Mouse (Mus musculus): ENCODE measurements around the gene Mapk12. TPM values are rescaled to one million over a fixed set of nuclear protein-coding genes. Genes with fewer than 3 reads are reported as not detected.

The Mapk12 gene
- polyA plus RNA-seq (2014; fragmentation: Illumina TruSeq; extraction: RNeasy Lipid Tissue Mini Kit (QIAGEN cat#74804)): not detected

DNA sequence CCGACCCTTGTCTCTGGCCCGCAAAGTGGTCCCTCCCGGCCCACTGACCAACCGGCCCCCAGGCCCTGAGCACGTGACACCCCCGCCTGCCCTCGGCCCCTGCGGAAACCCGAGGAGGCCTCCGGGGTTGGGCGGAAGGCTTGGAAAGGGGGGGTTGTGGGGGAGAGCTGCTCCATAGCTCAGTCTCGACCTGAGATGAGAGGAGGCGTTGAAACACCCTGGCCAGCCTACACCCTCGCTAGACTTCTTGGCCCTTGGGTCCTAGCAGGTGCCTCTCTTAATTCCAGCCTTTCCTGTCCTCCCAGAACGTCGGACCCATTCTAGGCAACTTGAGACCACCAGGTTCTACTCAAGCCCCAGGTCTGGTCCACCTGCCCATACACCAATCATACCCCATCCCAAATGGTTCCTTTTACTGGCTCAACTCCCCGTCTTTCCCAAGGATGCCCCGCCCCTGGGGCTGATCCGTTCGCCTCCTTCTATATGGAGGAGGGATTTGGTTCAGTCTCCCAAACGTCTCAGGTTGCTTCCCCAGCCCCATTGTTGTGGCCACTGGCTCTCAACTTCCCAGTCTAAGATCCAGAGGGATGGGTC lies at the start of gene Mapk12:
Gene Mapk12 (minus strand): TSS at position 45 of the 594 bp plus-strand sequence.

DNA sequence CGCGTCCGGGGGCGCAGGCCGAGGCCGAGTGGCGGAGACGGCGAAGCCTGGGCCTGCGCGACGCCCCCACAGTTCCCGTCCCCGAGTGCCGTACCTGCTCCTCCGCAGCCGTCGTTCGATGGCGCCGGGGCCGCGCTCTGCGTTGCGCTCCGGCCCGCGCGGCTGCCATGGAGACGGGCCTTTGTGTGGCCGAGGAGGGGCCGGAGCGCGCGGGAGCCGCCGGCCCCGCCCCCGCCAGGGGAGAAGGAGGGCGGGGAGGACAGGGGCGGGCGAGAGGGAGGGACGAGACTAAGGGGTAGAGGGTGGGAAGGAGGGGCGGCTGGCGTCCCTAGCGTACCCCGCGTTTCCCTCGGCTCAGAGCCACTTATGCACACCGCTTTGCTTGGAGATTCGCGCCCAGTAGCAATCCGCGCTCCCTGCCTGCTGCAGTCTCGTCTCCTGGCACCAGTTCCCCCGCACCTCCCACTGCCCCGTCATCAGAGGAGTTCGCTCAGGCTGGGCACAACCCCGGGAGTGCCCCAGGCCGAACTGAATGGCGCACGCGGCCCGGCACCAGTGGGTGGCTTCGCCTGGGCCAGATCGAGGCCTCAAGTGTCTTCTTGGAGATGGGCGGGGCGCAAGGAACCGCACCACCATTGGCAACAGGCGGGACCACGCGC lies 40.2 kb upstream of the Mapk12 start, which contains the start of gene Plxnb2:
Gene Plxnb2 (minus strand): TSS at position 218 of the 659 bp plus-strand sequence.

DNA sequence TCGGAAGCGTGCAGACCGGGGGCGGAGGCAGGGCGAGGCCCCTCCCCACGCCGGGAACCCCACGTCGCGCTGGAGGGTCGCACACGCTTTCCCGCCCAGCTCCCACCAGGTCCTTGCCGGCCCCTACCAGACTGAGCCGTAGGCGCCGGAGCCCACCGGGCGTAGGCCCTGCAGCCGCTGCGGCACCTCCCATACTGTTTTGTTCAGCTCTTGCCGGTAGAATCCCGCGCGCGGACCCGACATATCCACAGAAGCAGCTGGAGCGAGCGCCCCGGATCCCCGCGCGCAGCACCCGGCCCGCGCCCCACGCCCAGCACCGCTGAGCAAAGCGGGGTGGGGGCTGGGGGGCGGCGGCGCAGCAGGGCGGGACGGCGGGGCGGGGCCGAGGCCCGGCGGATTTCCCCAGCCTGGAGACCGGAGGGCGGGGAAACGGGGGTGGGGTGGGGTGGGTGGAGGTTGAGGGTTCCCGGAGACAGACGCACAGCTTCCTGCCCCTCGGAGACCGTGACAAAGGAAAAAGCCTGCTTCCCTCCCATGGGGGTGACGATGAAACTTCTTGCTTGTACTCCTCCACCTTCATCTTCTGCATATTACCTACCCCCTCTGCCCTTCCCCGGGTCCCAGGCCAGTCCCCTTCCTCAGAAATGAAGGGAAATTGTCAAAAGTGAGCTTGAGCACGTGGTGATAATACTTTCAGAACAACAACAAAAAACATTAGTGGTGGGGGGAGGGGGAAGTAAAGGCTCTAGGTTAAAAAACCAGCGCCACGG lies 9.0 kb upstream of the Mapk12 start, which contains the start of gene Mapk11:
Gene Mapk11 (minus strand): TSS at position 358 of the 770 bp plus-strand sequence.

GRCm38 (mm10) chr15:89128382-89129350 lies 11.8 kb downstream of the Mapk12 start, which contains the start of gene Hdac10:
Hdac10 (minus strand) TSS chr15:89128700.

GRCm38 (mm10) chr15:89122649-89123366 lies 17.7 kb downstream of the Mapk12 start, which contains the start of gene Tubgcp6:
Tubgcp6 (minus strand) TSS chr15:89123112.

GRCm38 (mm10) chr15:89088607-89089247 lies 51.8 kb downstream of the Mapk12 start, which contains the start of gene Selenoo:
Selenoo (plus strand) TSS chr15:89089084.

Other genes starting within 250 kb of the Mapk12 start
- not detected for gene Ttll8, start 186.3 kb downstream of the Mapk12 start, polyA plus RNA-seq (2014; fragmentation: Illumina TruSeq; extraction: RNeasy Lipid Tissue Mini Kit (QIAGEN cat#74804))
- gene Mlc1, start 161.7 kb downstream of the Mapk12 start, polyA plus RNA-seq (2014; fragmentation: Illumina TruSeq; extraction: RNeasy Lipid Tissue Mini Kit (QIAGEN cat#74804)): 0.57 TPM
- 0.74 TPM for gene Mov10l1, start 157.8 kb downstream of the Mapk12 start, polyA plus RNA-seq (2014; fragmentation: Illumina TruSeq; extraction: RNeasy Lipid Tissue Mini Kit (QIAGEN cat#74804))
- gene Panx2, start 81.0 kb downstream of the Mapk12 start, polyA plus RNA-seq (2014; fragmentation: Illumina TruSeq; extraction: RNeasy Lipid Tissue Mini Kit (QIAGEN cat#74804)): not detected
- 3.3 TPM for gene Trabd, start 65.6 kb downstream of the Mapk12 start, polyA plus RNA-seq (2014; fragmentation: Illumina TruSeq; extraction: RNeasy Lipid Tissue Mini Kit (QIAGEN cat#74804))
- gene Selenoo, start 51.6 kb downstream of the Mapk12 start, polyA plus RNA-seq (2014; fragmentation: Illumina TruSeq; extraction: RNeasy Lipid Tissue Mini Kit (QIAGEN cat#74804)): 3.2 TPM
- 1.3 TPM for gene Tubgcp6, start 17.6 kb downstream of the Mapk12 start, polyA plus RNA-seq (2014; fragmentation: Illumina TruSeq; extraction: RNeasy Lipid Tissue Mini Kit (QIAGEN cat#74804))
- gene Hdac10, start 12.0 kb downstream of the Mapk12 start, polyA plus RNA-seq (2014; fragmentation: Illumina TruSeq; extraction: RNeasy Lipid Tissue Mini Kit (QIAGEN cat#74804)): not detected
- gene Mapk11, start 8.9 kb upstream of the Mapk12 start, polyA plus RNA-seq (2014; fragmentation: Illumina TruSeq; extraction: RNeasy Lipid Tissue Mini Kit (QIAGEN cat#74804)): not detected
- gene Plxnb2, start 40.1 kb upstream of the Mapk12 start, polyA plus RNA-seq (2014; fragmentation: Illumina TruSeq; extraction: RNeasy Lipid Tissue Mini Kit (QIAGEN cat#74804)): 6.7 TPM
- gene Dennd6b, start 55.8 kb upstream of the Mapk12 start, polyA plus RNA-seq (2014; fragmentation: Illumina TruSeq; extraction: RNeasy Lipid Tissue Mini Kit (QIAGEN cat#74804)): 0.17 TPM
- gene Ppp6r2, start 70.8 kb upstream of the Mapk12 start, polyA plus RNA-seq (2014; fragmentation: Illumina TruSeq; extraction: RNeasy Lipid Tissue Mini Kit (QIAGEN cat#74804)): 5.9 TPM
- 1.5 TPM for gene Sbf1, start 174.6 kb upstream of the Mapk12 start, polyA plus RNA-seq (2014; fragmentation: Illumina TruSeq; extraction: RNeasy Lipid Tissue Mini Kit (QIAGEN cat#74804))
- not detected for gene Adm2, start 182.0 kb upstream of the Mapk12 start, polyA plus RNA-seq (2014; fragmentation: Illumina TruSeq; extraction: RNeasy Lipid Tissue Mini Kit (QIAGEN cat#74804))
- not detected for gene Miox, start 193.7 kb upstream of the Mapk12 start, polyA plus RNA-seq (2014; fragmentation: Illumina TruSeq; extraction: RNeasy Lipid Tissue Mini Kit (QIAGEN cat#74804))
- 0.86 TPM for gene Lmf2, start 215.0 kb upstream of the Mapk12 start, polyA plus RNA-seq (2014; fragmentation: Illumina TruSeq; extraction: RNeasy Lipid Tissue Mini Kit (QIAGEN cat#74804))
- gene Ncaph2, start 215.0 kb upstream of the Mapk12 start, polyA plus RNA-seq (2014; fragmentation: Illumina TruSeq; extraction: RNeasy Lipid Tissue Mini Kit (QIAGEN cat#74804)): 12.9 TPM
- gene Sco2, start 233.1 kb upstream of the Mapk12 start, polyA plus RNA-seq (2014; fragmentation: Illumina TruSeq; extraction: RNeasy Lipid Tissue Mini Kit (QIAGEN cat#74804)): not detected
- not detected for gene Tymp, start 236.3 kb upstream of the Mapk12 start, polyA plus RNA-seq (2014; fragmentation: Illumina TruSeq; extraction: RNeasy Lipid Tissue Mini Kit (QIAGEN cat#74804))
- gene Odf3b, start 238.6 kb upstream of the Mapk12 start, polyA plus RNA-seq (2014; fragmentation: Illumina TruSeq; extraction: RNeasy Lipid Tissue Mini Kit (QIAGEN cat#74804)): not detected
- not detected for gene Klhdc7b, start 244.2 kb upstream of the Mapk12 start, polyA plus RNA-seq (2014; fragmentation: Illumina TruSeq; extraction: RNeasy Lipid Tissue Mini Kit (QIAGEN cat#74804))